Mouse (Mus musculus) inflammation-experienced regulatory T-cells, adult 16 weeks (primary cell): Measurements from ENCODE around the gene Gskip. TPM values are rescaled to one million over a fixed set of nuclear protein-coding genes. Genes with fewer than 3 reads are reported as not detected.

Experiments used
- polyA plus RNA-seq: library from polyadenylated mRNA; unstranded; fragments of 100-300 nt; shearing (Covaris generic); gene quantifications from one replicate; pipeline ENCODE4 v1.2.1, GENCODE M21; 2017

The Gskip gene
- 47.4 TPM for polyA plus RNA-seq

GRCm38 (mm10) chr12:105683933-105684901 lies at the start of gene Gskip:
TSS of gene Gskip (plus strand) at chr12:105684829.

GRCm38 (mm10) chr12:105685001-105685691 lies 517 bp downstream of the Gskip start, which contains the start of gene Atg2b:
TSS of gene Atg2b (minus strand) at chr12:105685211.

GRCm38 (mm10) chr12:105705799-105706487 lies 21.3 kb downstream of the Gskip start, which contains the start of gene Ak7:
TSS of gene Ak7 (plus strand) at chr12:105705976.

Other genes starting within 250 kb of the Gskip start
- gene D430019H16Rik, start 231.0 kb upstream of the Gskip start, polyA plus RNA-seq: 0.83 TPM
- not detected for gene Bdkrb2, start 121.6 kb upstream of the Gskip start, polyA plus RNA-seq
- 0.59 TPM for gene Bdkrb1, start 81.7 kb upstream of the Gskip start, polyA plus RNA-seq
- gene Atg2b, start 382 bp downstream of the Gskip start, polyA plus RNA-seq: 9.3 TPM
- 0.43 TPM for gene Ak7, start 21.1 kb downstream of the Gskip start, polyA plus RNA-seq
- gene Papola, start 99.9 kb downstream of the Gskip start, polyA plus RNA-seq: 331 TPM